Mouse (Mus musculus) testis, adult 2 months (tissue): ENCODE measurements around the gene Gm21117. TPM values are rescaled to one million over a fixed set of nuclear protein-coding genes. Genes with fewer than 3 reads are reported as not detected.
"Not testable (repeated sequence)": the region's sequence is repeated elsewhere in the genome, so short reads cannot be mapped to it uniquely, and the experiment has no call there.

Experiments
- H3K27ac ChIP-seq: fragments of 200-500 bp; 2 replicates; pipeline ENCODE4 v1.5.1; 2012; ENCODE audit warnings: low read depth, low read length; ENCODE audit not compliant: control insufficient read depth, insufficient read depth
- H3K27me3 ChIP-seq: fragments of 200-500 bp; 2 replicates; pipeline ENCODE4 v1.6.1; 2012; ENCODE audit warnings: mild to moderate bottlenecking, low read length, moderate library complexity; ENCODE audit not compliant: control insufficient read depth, insufficient read depth
- H3K36me3 ChIP-seq: fragments of 200-500 bp; 2 replicates; pipeline ENCODE4 v1.6.1; 2012; ENCODE audit warnings: mild to moderate bottlenecking, low read length; ENCODE audit not compliant: control insufficient read depth, insufficient read depth
- H3K4me1 ChIP-seq: fragments of 200-500 bp; 2 replicates; pipeline ENCODE4 v1.6.1; 2012; ENCODE audit warnings: low read length; ENCODE audit not compliant: control insufficient read depth, insufficient read depth
- H3K4me3 ChIP-seq: fragments of 200-500 bp; 2 replicates; pipeline ENCODE4 v1.5.1; 2012; ENCODE audit warnings: low read depth, mild to moderate bottlenecking, low read length, moderate library complexity, mixed read lengths; ENCODE audit not compliant: control insufficient read depth
- polyA plus RNA-seq: library from polyadenylated mRNA; depleted of rRNA; stranded (reverse); fragments of >200 nt; gene quantifications from 2 replicates; pipeline ENCODE4 v1.2.3, GENCODE M21; 2012; rRNA removed

The Gm21117 gene
- polyA plus RNA-seq = 0.14 and 0.20 TPM in 2 replicates

GRCm38 (mm10) chrY:51124920-51125319 is at the start of gene Gm21117:
Gene Gm21117, plus strand, starts transcription at chrY:51125220.
- not testable (repeated sequence) for H3K4me1 ChIP-seq, H3K27me3 ChIP-seq, H3K4me3 ChIP-seq, H3K36me3 ChIP-seq, H3K27ac ChIP-seq
